Mouse (Mus musculus) spleen, adult 2 months (tissue): ENCODE results near the gene Chn2.

Experiments
- CTCF ChIP-seq: fragments of 200-500 bp; IDR thresholded peaks from 2 replicates; pipeline ENCODE4 v1.5.1; 2011; ENCODE audit warnings: mild to moderate bottlenecking, inconsistent platforms; ENCODE audit not compliant: insufficient read depth, insufficient read length, insufficient replicate concordance; ENCODE audit errors: extremely low read depth
- POLR2A ChIP-seq: fragments of 200-500 bp; IDR thresholded peaks from 2 replicates; pipeline ENCODE4 v1.6.1; 2011; ENCODE audit warnings: low read depth, low read length, inconsistent platforms

GRCm38 (mm10) chr6:54161246-54161645, 121.9 kb downstream of the Chn2 start:
- TF ChIP-seq CTCF (no peak), POLR2A (no peak)
